Mouse (Mus musculus): ENCODE measurements at regions not wholly inside any gene's neighbourhood (a gene's known extent, or its start where the extent isn't known, plus 50 kb on each side); places are given as distances from the start of the nearest gene placed in this dataset.

DNA sequence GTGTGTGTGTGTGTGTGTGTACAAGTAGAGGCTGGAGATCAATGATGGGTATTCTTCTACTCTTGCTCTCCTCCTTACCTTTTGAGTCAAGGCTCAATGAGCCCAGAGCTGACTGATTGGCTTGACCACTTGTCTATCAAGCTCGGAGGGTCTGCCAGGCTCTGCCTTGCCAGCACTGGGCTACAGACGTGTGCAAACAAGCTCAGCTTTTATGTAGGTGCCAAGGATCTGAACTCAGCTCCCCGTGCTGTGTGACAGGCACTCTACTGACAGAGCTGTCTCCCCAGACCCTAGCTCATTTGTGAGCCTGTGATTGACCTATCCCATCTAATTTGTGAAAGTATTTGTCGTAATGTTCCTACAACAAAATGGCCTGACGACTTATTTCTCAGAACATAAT lies 54.2 kb upstream of the Cdc42bpa start:
- no peak for TF ChIP-seq POLR2A (IDR thresholded peaks at IDR 0.05; ENCODE audit: extremely low read depth, insufficient read depth, low read length)
- no peak for TF ChIP-seq CTCF (IDR thresholded peaks at IDR 0.05; ENCODE audit: extremely low read depth, insufficient read depth, low read length)
- no peaks in the 10 kb centered on the region for H3K4me1 ChIP-seq (ENCODE audit: control insufficient read depth, insufficient read depth, low read length)
- no peak overlapping the region for H3K27ac ChIP-seq (ENCODE audit: insufficient read depth, low read length)
- no peak overlapping the region for H3K4me3 ChIP-seq (ENCODE audit: insufficient read depth, low read length)

- no peak overlapping the region for H3K4me3 ChIP-seq (ENCODE audit: insufficient read depth, low read length)
- no peaks in the 10 kb centered on the region for H3K4me1 ChIP-seq (ENCODE audit: control insufficient read depth, insufficient read depth, low read length)
- no peak overlapping the region for H3K27ac ChIP-seq (ENCODE audit: insufficient read depth, low read length)
- TF ChIP-seq POLR2A (IDR thresholded peaks at IDR 0.05; ENCODE audit: extremely low read depth, insufficient read depth, low read length) (no peak), CTCF (IDR thresholded peaks at IDR 0.05; ENCODE audit: extremely low read depth, insufficient read depth, low read length) (no peak)
Observed at GRCm38 (mm10) chr1:179892711-179893110, 67.6 kb upstream of the Cdc42bpa start.

- no peak overlapping the region for H3K4me3 ChIP-seq (ENCODE audit: insufficient read depth, low read length)
- TF ChIP-seq CTCF (IDR thresholded peaks at IDR 0.05; ENCODE audit: extremely low read depth, insufficient read depth, low read length) (no peak), POLR2A (IDR thresholded peaks at IDR 0.05; ENCODE audit: extremely low read depth, insufficient read depth, low read length) (no peak)
- no peaks in the 10 kb centered on the region for H3K4me1 ChIP-seq (ENCODE audit: control insufficient read depth, insufficient read depth, low read length)
- H3K27ac ChIP-seq (ENCODE audit: insufficient read depth, low read length): no peak overlapping the region
Observed at GRCm38 (mm10) chr1:179887921-179888320, 72.4 kb upstream of the Cdc42bpa start.

DNA sequence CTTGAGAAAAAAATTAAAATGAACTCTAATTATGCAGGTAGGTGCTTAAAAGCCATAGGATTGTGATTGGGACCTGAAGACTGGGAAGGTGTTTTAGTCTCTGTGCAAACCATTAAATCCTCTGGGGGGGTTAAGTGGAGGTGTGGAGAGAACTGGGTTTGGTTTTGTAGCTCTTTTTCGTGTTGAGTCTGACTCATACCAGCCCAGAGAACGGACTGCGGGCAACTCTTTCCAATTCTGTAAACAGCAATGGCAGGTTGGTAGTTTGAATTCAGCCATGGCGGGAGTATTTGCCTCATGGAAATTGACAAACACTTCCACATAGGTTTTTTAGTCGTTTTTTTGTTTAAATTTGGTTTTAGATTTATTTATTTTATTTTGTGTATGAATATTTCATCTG lies 77.7 kb upstream of the Ahctf1 start:
- Histone ChIP-seq H3K4me3 (ENCODE audit: insufficient read depth, low read length) (no peak overlapping the region), H3K27ac (ENCODE audit: insufficient read depth, low read length) (no peak overlapping the region), H3K4me1 (ENCODE audit: control insufficient read depth, insufficient read depth, low read length) (no peaks in the 10 kb centered on the region; the same call in 1 of the 2 replicates)
- TF ChIP-seq POLR2A (IDR thresholded peaks at IDR 0.05; ENCODE audit: extremely low read depth, insufficient read depth, low read length) (no peak), CTCF (IDR thresholded peaks at IDR 0.05; ENCODE audit: extremely low read depth, insufficient read depth, low read length) (no peak)

DNA sequence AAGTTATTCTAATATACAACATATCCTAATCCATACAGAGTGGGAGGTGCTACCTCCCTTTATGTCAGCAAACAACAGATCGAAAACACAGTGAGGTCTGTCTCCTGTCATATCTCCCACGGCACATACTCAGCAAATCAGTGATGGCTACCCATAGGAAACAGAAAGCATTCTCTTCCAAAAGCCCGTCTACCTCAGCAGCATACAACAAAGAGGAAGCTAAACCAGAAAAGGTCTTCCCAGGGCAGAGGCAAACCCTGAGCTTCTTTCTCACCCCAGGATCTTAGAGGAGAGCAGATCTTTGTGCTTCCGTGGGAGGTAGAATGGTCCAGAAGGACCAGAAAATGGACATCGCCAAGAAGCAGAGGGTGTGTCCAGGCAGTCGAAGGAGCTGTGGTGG lies 74.4 kb upstream of the Ahctf1 start:
- Histone ChIP-seq H3K4me3 (ENCODE audit: insufficient read depth, low read length) (no peak overlapping the region), H3K4me1 (ENCODE audit: control insufficient read depth, insufficient read depth, low read length) (no peaks in the 10 kb centered on the region; the same call in 1 of the 2 replicates), H3K27ac (ENCODE audit: insufficient read depth, low read length) (no peak overlapping the region)
- no peak for TF ChIP-seq POLR2A (IDR thresholded peaks at IDR 0.05; ENCODE audit: extremely low read depth, insufficient read depth, low read length)
- TF ChIP-seq CTCF (IDR thresholded peaks at IDR 0.05; ENCODE audit: extremely low read depth, insufficient read depth, low read length): no peak

GRCm38 (mm10) chr1:179873772-179874555 lies 70.5 kb upstream of the Ahctf1 start:
- H3K4me3 ChIP-seq (ENCODE audit: insufficient read depth, low read length): no peak overlapping the region
- no peak for TF ChIP-seq POLR2A (IDR thresholded peaks at IDR 0.05; ENCODE audit: extremely low read depth, insufficient read depth, low read length)
- no peak for TF ChIP-seq CTCF (IDR thresholded peaks at IDR 0.05; ENCODE audit: extremely low read depth, insufficient read depth, low read length)
- no peak overlapping the region for H3K27ac ChIP-seq (ENCODE audit: insufficient read depth, low read length)
- H3K4me1 ChIP-seq (ENCODE audit: control insufficient read depth, insufficient read depth, low read length): no peaks in the 10 kb centered on the region; the same call in 1 of the 2 replicates

DNA sequence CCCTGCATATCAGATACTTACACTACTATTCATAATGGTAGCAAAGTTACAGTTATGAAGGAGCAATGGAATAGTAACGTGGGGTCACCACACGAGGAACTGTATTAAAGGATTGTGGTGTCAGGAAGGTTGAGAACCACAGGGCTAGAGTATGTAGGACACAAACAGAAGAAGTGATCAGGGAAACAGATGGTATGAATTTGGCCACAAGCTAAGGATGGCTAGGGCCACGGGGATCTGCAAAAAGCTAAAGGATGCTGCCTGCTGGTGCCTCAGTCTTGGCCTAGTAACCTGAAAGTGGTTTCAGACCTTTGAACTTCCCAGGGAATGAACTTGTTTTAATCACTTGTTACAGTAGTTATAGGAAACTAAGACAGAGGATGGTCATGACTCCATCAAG lies 68.5 kb upstream of the Ahctf1 start:
- Histone ChIP-seq H3K27ac (ENCODE audit: insufficient read depth, low read length) (no peak overlapping the region), H3K4me3 (ENCODE audit: insufficient read depth, low read length) (no peak overlapping the region), H3K4me1 (ENCODE audit: control insufficient read depth, insufficient read depth, low read length) (no peaks in the 10 kb centered on the region; the same call in 1 of the 2 replicates)
- TF ChIP-seq CTCF (IDR thresholded peaks at IDR 0.05; ENCODE audit: extremely low read depth, insufficient read depth, low read length) (no peak), POLR2A (IDR thresholded peaks at IDR 0.05; ENCODE audit: extremely low read depth, insufficient read depth, low read length) (no peak)

DNA sequence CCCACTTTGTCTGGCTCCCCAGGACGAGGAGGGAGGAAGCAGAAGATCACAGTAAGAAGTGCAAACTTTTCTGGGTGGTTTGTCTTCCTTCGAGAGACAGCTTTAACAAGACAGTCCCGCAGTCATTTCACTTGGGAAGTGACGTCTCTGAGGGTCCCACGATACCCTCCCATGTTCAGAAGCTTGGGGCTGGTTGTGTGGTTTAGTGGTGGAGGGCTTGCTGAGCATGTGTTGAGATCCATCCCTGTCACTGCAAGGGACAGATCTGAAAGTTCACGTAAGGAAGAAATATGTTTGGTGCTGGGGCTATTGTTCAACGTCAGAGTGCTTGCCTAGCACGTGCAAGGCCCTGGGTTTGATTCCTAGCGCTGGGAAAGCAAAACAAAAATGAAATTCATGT lies 65.2 kb upstream of the Ahctf1 start:
- TF ChIP-seq CTCF (IDR thresholded peaks at IDR 0.05; ENCODE audit: extremely low read depth, insufficient read depth, low read length) (no peak), POLR2A (IDR thresholded peaks at IDR 0.05; ENCODE audit: extremely low read depth, insufficient read depth, low read length) (no peak)
- H3K4me3 ChIP-seq (ENCODE audit: insufficient read depth, low read length): no peak overlapping the region
- H3K4me1 ChIP-seq (ENCODE audit: control insufficient read depth, insufficient read depth, low read length): no peaks in the 10 kb centered on the region
- H3K27ac ChIP-seq (ENCODE audit: insufficient read depth, low read length): no peak overlapping the region

- Histone ChIP-seq H3K4me1 (ENCODE audit: control insufficient read depth, insufficient read depth, low read length) (no peaks in the 10 kb centered on the region), H3K27ac (ENCODE audit: insufficient read depth, low read length) (no peak overlapping the region), H3K4me3 (ENCODE audit: insufficient read depth, low read length) (no peak overlapping the region)
- TF ChIP-seq POLR2A (IDR thresholded peaks at IDR 0.05; ENCODE audit: extremely low read depth, insufficient read depth, low read length): no peak
Observed at GRCm38 (mm10) chr1:179867493-179867892, 64.0 kb upstream of the Ahctf1 start.

GRCm38 (mm10) chr1:179866056-179866772 lies 62.7 kb upstream of the Ahctf1 start:
- TF ChIP-seq POLR2A (IDR thresholded peaks at IDR 0.05; ENCODE audit: extremely low read depth, insufficient read depth, low read length): no peak
- TF ChIP-seq CTCF (IDR thresholded peaks at IDR 0.05; ENCODE audit: extremely low read depth, insufficient read depth, low read length): no peak
- H3K4me3 ChIP-seq (ENCODE audit: insufficient read depth, low read length): no peak overlapping the region
- no peaks in the 10 kb centered on the region for H3K4me1 ChIP-seq (ENCODE audit: control insufficient read depth, insufficient read depth, low read length)
- H3K27ac ChIP-seq (ENCODE audit: insufficient read depth, low read length): no peak overlapping the region; the same call in 1 of the 2 replicates
